Mouse (Mus musculus) embryonic facial prominence, embryonic 10.5 days (tissue): Measurements from ENCODE around the gene Gclc. TPM values are rescaled to one million over a fixed set of nuclear protein-coding genes. Genes with fewer than 3 reads are reported as not detected.

ENCODE experiments used
- polyA plus RNA-seq: library from polyadenylated mRNA; unstranded; fragments of >200 nt; fragmentation: Nextera tagmentation; extraction: Ambion mirVana; gene quantifications from 2 replicates; pipeline ENCODE4 v1.2.1, GENCODE M21; 2016

Gclc gene
- polyA plus RNA-seq, 1 experiment from 2014 or later, result 14.5 TPM

Other genes with a start within 250 kb of the Gclc start
- 8.4 and 8.7 TPM in 2 replicates for gene Lrrc1, start 209.7 kb upstream of the Gclc start, polyA plus RNA-seq
- 0.26 and 0.35 TPM in 2 replicates for gene Klhl31, start 118.0 kb upstream of the Gclc start, polyA plus RNA-seq
- gene Elovl5, start 162.8 kb downstream of the Gclc start, polyA plus RNA-seq, result 90.4 and 96.1 TPM in 2 replicates